Mouse (Mus musculus): Measurements from ENCODE around the gene Pam16.

GRCm38 (mm10) chr16:4632050-4632449 is 7.3 kb upstream of the Pam16 start:
- TF ChIP-seq CTCF (IDR thresholded peaks at IDR 0.05; ENCODE audit: low read depth) = peak; percentile 52
- no peak for TF ChIP-seq EP300 (IDR thresholded peaks at IDR 0.05; ENCODE audit: low read depth)

Measured in liver, postnatal 0 days (tissue).